Mouse (Mus musculus): ENCODE measurements around the gene Lman1l.

The Lman1l gene

DNA sequence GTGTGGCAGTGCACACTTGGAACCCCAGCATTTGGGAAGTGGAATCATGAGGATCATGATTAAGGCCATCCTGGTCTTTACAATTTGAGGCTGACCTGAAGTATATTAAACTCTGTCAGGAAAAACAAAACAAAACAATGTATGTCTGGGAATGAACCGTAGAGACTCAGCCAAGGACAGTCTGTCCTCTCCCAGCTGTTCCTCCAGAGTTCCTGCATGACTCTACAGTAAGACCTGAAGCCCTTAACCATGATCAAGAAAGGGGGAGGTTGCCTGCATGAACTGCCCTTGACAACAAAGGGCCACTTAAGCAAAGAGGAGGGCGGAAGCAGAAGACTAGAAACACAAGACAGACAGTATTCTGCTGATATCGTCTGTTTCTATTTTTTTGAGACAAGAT, 45.0 kb downstream of the Lman1l start:
- DNase-seq = no peak

DNA sequence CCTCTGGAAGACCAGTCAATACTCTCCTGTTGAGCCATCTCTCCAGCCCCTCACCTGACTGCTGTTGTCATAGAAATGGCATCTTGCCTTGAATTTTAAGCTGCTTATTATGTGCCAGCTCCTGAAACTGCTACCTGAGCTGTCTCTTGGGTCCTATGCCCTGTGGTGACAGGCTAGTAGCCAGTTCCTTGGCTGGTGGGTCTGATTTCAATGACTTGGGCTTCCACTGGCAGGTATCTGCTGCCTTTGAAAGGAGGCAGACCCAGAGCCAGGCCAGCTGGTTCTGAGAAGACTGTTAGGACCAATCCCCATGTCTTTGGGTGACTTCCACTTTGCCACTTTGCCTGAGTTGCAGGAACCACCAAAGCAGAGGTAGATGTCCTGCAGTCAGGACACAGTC, 46.2 kb downstream of the Lman1l start:
- no peak for DNase-seq

DNA sequence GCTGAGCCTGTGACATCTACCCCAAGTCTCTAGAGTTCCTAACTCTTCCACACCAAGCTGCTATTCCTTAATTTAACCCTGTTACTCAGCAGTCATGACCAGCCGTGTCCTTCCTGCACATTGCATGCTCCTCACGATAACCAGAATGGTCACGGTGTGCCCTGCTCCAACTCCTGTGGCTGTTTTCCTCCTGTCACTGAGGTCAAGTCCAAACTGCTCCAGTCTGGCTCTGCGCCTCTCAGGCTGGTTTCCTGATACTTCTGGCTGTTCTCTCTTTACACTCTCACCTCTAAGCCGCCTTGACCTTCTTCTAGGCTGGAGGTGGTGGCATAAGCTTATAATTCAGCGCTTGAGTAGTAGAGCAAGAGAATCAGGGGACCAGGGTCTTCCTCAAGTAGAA, 52.1 kb downstream of the Lman1l start:
- DNase-seq = no peak

DNA sequence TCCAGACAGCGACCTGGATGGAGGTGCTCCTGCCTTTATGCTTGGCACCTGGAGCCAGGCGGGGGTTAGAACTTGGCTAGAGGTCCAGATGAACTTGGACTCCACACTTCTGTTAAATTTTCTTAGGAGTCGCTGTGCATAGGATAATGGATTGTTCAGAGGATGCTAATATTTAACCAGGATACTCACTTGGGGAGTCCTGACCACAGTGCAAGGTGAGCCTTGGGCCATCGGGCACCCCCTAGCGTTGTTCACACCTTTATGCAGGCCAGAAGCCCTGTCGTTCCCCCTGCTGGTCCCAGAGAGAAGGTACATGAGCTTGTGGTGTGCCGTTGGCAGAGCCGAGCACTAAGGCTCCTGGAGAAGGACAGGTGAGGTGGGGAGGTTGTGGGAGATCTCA, 53.7 kb downstream of the Lman1l start:
- no peak for DNase-seq

DNA sequence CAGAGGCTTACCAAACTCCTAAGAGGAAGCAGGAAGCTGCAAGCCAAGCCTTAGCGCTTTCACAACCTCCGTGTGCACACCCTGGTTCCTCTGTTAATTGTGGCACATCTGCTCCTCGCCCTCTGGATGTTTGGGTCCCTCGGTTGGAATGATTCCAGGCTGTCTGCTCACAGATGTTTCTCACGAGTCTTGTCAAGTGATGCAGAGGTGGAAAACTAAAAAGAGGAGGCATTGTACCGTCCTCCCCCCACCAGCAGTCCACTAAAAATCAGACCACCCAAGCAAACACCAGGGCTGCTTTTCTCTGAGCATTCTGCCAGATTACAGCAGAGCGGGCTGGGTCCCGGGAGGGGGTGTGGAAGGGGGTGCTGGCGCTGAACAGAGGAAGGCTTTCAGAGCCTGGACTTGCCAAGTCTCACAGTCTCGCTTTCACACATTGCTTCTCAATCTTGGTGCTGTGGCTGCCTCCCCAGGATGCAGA, 54.8 kb downstream of the Lman1l start:
- DNase-seq = peak; percentile 69

DNA sequence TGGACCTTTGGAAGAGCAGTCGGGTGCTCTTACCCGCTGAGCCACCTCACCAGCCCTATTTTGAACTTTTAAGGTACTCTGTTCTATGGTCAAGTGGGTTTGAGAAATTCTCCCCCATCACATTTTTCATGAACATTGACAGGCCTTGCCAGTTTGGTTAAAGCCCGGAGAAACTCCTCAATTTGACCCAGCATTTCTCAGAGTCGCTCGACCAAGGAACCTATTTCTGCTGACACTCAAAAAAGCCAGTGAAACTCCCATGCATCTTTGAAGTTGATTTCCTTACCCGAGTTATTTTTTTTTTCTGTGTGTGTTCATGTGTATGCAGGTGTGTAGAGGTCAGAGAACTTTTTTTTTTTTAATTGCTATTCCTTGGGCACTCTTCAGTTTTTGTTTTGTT, 56.0 kb downstream of the Lman1l start:
- DNase-seq = no peak

DNA sequence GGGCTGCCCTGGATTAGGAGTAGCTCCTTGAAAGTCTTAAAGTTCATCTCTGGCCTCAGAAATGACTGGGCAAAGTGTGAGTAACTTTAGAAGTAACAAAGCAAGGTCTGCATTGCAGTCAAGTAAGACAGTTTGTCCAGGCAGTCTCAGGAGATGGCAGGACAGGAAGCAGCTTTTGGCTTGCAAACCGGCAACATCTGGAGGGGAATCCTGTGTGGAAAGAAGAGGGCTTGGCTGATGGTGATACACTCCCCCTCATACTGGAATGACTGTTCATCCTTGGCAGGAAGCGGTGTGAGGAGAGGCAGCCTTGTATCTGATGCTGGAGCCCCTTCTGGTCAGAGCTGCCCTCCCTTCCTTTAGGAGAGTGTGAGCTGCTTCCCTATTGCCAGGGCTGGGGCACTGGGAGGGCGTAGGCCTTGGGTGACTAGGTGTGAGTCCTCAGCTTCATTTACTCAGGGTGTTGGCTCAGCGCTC, 57.6 kb downstream of the Lman1l start:
- peak; percentile 51 for DNase-seq

DNA sequence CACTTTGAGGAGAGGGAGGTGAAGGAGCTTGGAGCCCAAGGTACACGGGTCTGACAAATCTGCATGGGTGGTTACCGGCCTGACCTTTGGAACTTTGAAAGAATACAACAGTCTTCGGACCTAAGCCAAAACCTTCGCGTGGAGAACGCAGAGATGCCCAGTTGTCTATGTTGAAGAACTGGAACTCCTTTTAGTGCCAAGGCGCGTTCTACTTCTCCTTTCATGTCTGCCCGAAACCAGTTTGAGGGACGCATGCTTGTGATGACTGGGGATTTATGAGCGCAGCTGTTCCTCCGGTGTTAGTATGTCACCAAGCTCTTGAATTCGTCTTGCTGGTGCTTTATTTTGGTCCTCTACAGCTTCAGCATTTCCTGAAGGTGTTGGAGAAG, 58.9 kb downstream of the Lman1l start:
- no peak for DNase-seq

DNA sequence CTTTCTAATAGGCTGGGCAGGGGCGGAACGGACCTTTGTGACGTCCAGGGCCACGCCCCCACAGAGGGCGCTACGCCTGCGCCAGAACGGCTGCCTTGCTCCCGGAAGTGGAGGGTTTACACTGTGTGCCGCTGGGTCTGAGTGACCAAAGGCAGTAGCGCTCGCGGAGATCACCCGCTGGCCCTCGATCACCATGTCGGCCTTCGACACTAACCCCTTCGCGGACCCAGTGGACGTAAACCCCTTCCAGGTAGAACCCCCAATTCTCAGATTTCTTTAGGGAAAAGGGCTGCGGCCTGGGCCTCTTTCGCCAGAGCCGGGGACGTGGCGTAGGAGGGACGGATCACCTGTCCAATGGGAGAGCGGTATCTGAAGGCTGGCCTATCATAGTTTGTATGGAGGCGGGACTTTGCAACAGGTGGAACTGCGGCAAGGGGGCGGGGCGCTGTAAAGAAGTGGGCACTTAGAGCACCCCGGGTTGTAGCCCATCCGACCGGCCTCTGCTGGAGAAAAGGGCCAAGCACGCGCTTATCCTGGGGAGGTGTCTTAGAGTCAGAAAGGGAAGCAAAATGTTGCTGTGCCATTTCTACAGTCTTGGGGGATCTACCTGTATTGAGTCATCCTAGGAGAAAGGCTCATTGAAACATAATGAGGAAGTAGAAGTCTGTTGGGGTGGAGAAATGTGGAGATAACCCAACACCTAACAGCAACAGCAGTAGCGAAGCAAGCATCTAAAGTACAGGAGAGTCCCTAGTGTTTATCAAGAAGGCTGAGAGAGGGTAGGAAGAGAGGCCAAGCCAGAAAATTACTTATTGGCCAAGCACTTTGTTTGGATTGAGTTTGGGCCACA, 59.5 kb downstream of the Lman1l start, which contains the start of gene Scamp2:
Gene Scamp2, plus strand, starts transcription at position 83 of the 850 bp plus-strand sequence.
- peak; percentile 96 for DNase-seq

DNA sequence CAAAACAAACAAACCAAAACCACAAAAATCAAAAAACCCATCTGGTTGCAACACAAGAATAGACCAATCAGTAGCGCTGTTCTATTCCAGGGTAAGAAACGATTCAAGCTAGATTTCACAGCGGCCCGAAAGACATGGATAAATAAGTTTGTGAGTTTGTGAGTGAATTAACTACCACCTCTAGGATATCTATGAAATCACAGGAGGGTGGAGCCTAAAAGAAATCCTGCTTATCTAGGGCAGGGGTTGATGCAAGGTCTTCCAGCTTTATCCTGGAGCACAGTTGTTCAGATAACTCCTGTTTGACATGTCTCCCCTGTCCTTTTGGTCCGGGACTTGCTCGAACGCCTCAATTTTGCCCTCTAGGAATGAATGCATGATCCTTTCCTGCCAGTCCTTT, 60.3 kb downstream of the Lman1l start:
- no peak for DNase-seq

DNA sequence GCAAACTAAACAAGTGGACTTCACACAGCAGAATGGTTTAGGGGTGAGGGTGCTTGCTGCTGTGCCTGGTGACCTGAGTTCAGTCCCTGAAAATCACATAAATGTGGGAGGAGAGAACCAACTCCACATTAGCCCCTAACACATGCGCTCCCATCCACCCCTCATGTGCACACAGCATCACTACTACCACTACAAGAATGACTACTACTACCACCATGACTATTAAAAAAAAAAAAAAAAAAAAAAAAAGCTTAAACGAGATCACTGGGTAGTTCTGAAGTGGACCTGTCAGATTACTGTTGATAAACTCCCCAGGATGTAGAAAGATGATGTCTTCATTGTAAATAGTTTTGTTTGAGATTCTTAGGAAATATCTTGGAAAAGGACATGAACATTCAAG, 61.0 kb downstream of the Lman1l start:
- DNase-seq = no peak

DNA sequence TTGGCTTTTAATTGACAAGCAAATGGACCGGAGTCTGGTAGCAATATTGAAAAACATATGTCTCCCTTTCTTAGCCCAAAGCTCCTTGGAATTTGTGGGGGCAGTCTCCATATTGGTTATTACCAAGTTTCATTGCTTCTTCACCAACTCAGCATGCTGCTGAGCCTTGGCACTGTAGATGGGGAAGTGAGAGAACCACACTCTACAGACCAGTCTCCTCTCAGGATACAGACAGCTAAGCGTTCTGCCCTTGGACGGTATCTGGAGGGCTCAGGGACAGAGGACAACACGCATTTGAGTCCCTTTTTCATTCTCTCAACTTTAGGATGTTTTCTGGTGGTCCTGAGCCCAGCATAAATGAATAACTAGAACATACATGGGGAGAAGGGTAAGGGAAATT, 61.9 kb downstream of the Lman1l start:
- no peak for DNase-seq

DNA sequence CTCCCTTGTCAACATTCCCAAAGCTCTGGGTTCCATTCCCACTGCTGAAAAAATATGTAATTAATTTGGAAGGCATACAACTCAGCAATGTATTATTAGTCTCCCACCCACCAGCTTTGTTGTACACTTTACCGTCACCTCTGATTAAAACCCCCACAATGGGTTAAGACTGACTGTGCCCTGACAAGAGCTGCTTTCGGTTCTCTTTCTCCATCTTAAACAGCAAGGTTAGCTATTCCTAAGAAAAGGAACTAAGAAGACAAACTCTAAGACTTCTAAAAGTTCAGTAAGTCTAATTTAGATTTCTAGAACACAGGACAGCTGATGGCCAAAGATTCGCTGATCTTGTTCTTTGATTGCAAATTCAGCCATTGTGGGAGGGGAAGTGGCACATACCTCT, 63.4 kb downstream of the Lman1l start:
- DNase-seq = no peak
